Mouse (Mus musculus): ENCODE measurements around the gene Foxn1. TPM values are rescaled to one million over a fixed set of nuclear protein-coding genes. Genes with fewer than 3 reads are reported as not detected.

Gene Foxn1
- polyA plus RNA-seq, 1 experiment from 2014 or later, result not detected

GRCm38 (mm10) chr11:78402062-78402461 lies 15.7 kb upstream of the Foxn1 start:
- Histone ChIP-seq H3K4me1 (ENCODE audit: control insufficient read depth, insufficient read depth, low read length) (no peaks in the 10 kb centered on the region; the same call in 1 of the 2 replicates), H3K9me3 (replicated peaks; ENCODE audit: control insufficient read depth, low read length, poor library complexity, severe bottlenecking) (no peaks in the 10 kb centered on the region), H3K9ac (ENCODE audit: low read depth, low read length) (no peak overlapping the region), H3K27ac (ENCODE audit: low read length) (no peak overlapping the region), H3K36me3 (ENCODE audit: control insufficient read depth, insufficient read depth, low read length) (no peaks in the 10 kb centered on the region), H3K27me3 (ENCODE audit: control insufficient read depth, insufficient read depth, low read depth, low read length) (no peaks in the 10 kb centered on the region), H3K4me2 (ENCODE audit: low read length) (no peak overlapping the region), H3K4me3 (ENCODE audit: low read depth, low read length) (no peak overlapping the region)
- ATAC-seq, result no peak
- 81% methylated on average over 6 of the region's 6 CpGs for WGBS

GRCm38 (mm10) chr11:78401469-78401868 lies 15.1 kb upstream of the Foxn1 start:
- WGBS, result 70% methylated on average over 3 of the region's 3 CpGs
- H3K9me3 ChIP-seq (replicated peaks; ENCODE audit: control insufficient read depth, low read length, poor library complexity, severe bottlenecking), result no peaks in the 10 kb centered on the region
- no peak for ATAC-seq
- no peak overlapping the region for H3K4me2 ChIP-seq (ENCODE audit: low read length)
- H3K4me1 ChIP-seq (ENCODE audit: control insufficient read depth, insufficient read depth, low read length), result no peaks in the 10 kb centered on the region; the same call in 1 of the 2 replicates
- no peaks in the 10 kb centered on the region for H3K36me3 ChIP-seq (ENCODE audit: control insufficient read depth, insufficient read depth, low read length)
- no peak overlapping the region for H3K4me3 ChIP-seq (ENCODE audit: low read depth, low read length)
- H3K9ac ChIP-seq (ENCODE audit: low read depth, low read length), result no peak overlapping the region
- H3K27ac ChIP-seq (ENCODE audit: low read length), result no peak overlapping the region
- H3K27me3 ChIP-seq (ENCODE audit: control insufficient read depth, insufficient read depth, low read depth, low read length), result no peaks in the 10 kb centered on the region

DNA sequence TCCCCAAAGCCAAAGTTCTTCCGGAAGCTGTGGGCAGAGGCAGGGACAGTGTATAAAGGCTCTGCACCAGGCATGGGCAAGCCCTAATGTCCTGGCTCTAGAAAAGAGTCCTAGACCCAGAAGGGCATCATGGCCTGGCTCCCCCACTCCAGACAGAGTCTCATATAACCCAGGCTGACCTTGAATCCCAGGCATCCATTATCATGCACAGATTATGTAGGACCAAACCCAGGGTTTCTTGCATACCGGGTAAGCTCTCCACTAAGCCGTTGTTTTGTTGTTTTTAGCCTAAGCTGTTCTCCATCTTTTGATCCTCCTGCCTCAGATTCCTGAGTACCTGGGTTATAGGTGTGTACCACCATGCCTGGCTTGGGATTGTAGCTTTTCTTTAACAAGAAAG lies 14.6 kb upstream of the Foxn1 start:
- WGBS, result 65% methylated on average over 3 of the region's 3 CpGs
- Histone ChIP-seq H3K4me1 (ENCODE audit: control insufficient read depth, insufficient read depth, low read length) (no peaks in the 10 kb centered on the region; the same call in 1 of the 2 replicates), H3K9me3 (replicated peaks; ENCODE audit: control insufficient read depth, low read length, poor library complexity, severe bottlenecking) (no peaks in the 10 kb centered on the region), H3K4me2 (ENCODE audit: low read length) (no peak overlapping the region), H3K4me3 (ENCODE audit: low read depth, low read length) (no peak overlapping the region), H3K9ac (ENCODE audit: low read depth, low read length) (0 out of 2 replicates have a peak overlapping the region, but pooled peaks have one; percentile 12), H3K27ac (ENCODE audit: low read length) (no peak overlapping the region), H3K36me3 (ENCODE audit: control insufficient read depth, insufficient read depth, low read length) (no peaks in the 10 kb centered on the region), H3K27me3 (ENCODE audit: control insufficient read depth, insufficient read depth, low read depth, low read length) (no peaks in the 10 kb centered on the region)
- ATAC-seq, result no peak

- Histone ChIP-seq H3K27ac (ENCODE audit: low read length) (no peak overlapping the region), H3K4me1 (ENCODE audit: control insufficient read depth, insufficient read depth, low read length) (no peaks in the 10 kb centered on the region; the same call in 1 of the 2 replicates), H3K9me3 (replicated peaks; ENCODE audit: control insufficient read depth, low read length, poor library complexity, severe bottlenecking) (no peaks in the 10 kb centered on the region), H3K4me2 (ENCODE audit: low read length) (no peak overlapping the region), H3K36me3 (ENCODE audit: control insufficient read depth, insufficient read depth, low read length) (no peaks in the 10 kb centered on the region), H3K4me3 (ENCODE audit: low read depth, low read length) (no peak overlapping the region), H3K27me3 (ENCODE audit: control insufficient read depth, insufficient read depth, low read depth, low read length) (no peaks in the 10 kb centered on the region), H3K9ac (ENCODE audit: low read depth, low read length) (no peak overlapping the region)
- no peak; the same call in 1 of the 2 replicates for ATAC-seq
- WGBS, result 16% methylated on average over 8 of the region's 8 CpGs
Observed at GRCm38 (mm10) chr11:78399680-78400079, 13.3 kb upstream of the Foxn1 start.

DNA sequence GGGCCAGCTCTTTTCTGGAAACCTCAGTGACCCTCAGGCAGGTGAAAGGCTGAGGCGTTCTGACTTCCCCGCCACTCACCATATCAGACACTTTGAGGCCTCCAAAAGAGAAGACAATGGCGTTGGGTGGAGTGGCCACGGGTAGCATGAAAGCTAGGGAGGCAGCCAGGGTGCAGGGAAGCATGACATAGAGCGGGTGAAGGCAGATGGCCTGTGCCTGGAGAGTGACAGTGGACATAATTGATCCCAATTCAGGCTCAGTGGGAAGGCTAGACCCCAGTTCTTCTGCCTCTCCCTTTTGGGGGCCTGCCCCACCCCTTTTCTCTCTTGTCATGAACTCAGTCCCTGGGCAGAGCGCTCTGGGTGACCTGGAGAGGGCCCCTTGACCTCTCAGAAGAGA lies 11.9 kb upstream of the Foxn1 start:
- no peaks in the 10 kb centered on the region for H3K27me3 ChIP-seq (ENCODE audit: control insufficient read depth, insufficient read depth, low read depth, low read length)
- ATAC-seq, result no peak
- H3K9ac ChIP-seq (ENCODE audit: low read depth, low read length), result no peak overlapping the region
- H3K4me3 ChIP-seq (ENCODE audit: low read depth, low read length), result no peak overlapping the region
- no peaks in the 10 kb centered on the region for H3K9me3 ChIP-seq (replicated peaks; ENCODE audit: control insufficient read depth, low read length, poor library complexity, severe bottlenecking)
- H3K36me3 ChIP-seq (ENCODE audit: control insufficient read depth, insufficient read depth, low read length), result no peaks in the 10 kb centered on the region
- WGBS, result 61% methylated on average over 6 of the region's 6 CpGs
- H3K4me1 ChIP-seq (ENCODE audit: control insufficient read depth, insufficient read depth, low read length), result no peaks in the 10 kb centered on the region; the same call in 1 of the 2 replicates
- H3K4me2 ChIP-seq (ENCODE audit: low read length), result no peak overlapping the region
- H3K27ac ChIP-seq (ENCODE audit: low read length), result no peak overlapping the region

DNA sequence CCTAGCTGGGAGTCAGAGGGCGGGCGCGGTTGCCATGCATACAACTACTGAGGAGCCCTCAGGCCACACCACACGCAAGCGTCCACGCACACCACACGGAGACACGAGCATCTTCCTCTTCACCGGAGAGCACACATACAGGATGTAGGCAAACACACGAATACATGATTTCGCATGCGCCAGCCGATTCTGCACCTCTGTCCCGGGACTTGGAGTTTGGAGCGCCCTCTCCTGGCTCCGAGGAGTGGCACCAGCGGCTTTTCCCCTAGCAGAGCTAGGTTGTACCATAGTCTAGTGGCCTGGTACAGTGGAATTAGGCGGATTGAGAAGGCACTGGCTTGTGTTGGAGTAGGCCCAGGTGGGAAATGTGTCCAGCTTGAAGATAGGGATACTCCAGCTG lies 11.0 kb upstream of the Foxn1 start:
- 9% methylated on average over 18 of the region's 18 CpGs for WGBS
- H3K36me3 ChIP-seq (ENCODE audit: control insufficient read depth, insufficient read depth, low read length), result no peaks in the 10 kb centered on the region
- H3K4me3 ChIP-seq (ENCODE audit: low read depth, low read length), result 0 out of 2 replicates have a peak overlapping the region, but pooled peaks have one; percentile 6
- ATAC-seq, result 0 out of 2 replicates have a peak, but pooled peaks have one; percentile 11
- H3K27me3 ChIP-seq (ENCODE audit: control insufficient read depth, insufficient read depth, low read depth, low read length), result no peaks in the 10 kb centered on the region
- no peak overlapping the region for H3K27ac ChIP-seq (ENCODE audit: low read length)
- H3K9me3 ChIP-seq (replicated peaks; ENCODE audit: control insufficient read depth, low read length, poor library complexity, severe bottlenecking), result no peaks in the 10 kb centered on the region
- H3K4me1 ChIP-seq (ENCODE audit: control insufficient read depth, insufficient read depth, low read length), result no peaks in the 10 kb centered on the region; the same call in 1 of the 2 replicates
- peak overlapping the region; percentile 47 for H3K4me2 ChIP-seq (ENCODE audit: low read length)
- H3K9ac ChIP-seq (ENCODE audit: low read depth, low read length), result no peak overlapping the region; the same call in 1 of the 2 replicates

- Histone ChIP-seq H3K36me3 (ENCODE audit: control insufficient read depth, insufficient read depth, low read length) (no peaks in the 10 kb centered on the region), H3K4me2 (ENCODE audit: low read length) (peak overlapping the region; percentile 47), H3K4me1 (ENCODE audit: control insufficient read depth, insufficient read depth, low read length) (no peaks in the 10 kb centered on the region; the same call in 1 of the 2 replicates), H3K9ac (ENCODE audit: low read depth, low read length) (no peak overlapping the region; the same call in 1 of the 2 replicates), H3K27me3 (ENCODE audit: control insufficient read depth, insufficient read depth, low read depth, low read length) (no peaks in the 10 kb centered on the region), H3K27ac (ENCODE audit: low read length) (no peak overlapping the region), H3K9me3 (replicated peaks; ENCODE audit: control insufficient read depth, low read length, poor library complexity, severe bottlenecking) (no peaks in the 10 kb centered on the region), H3K4me3 (ENCODE audit: low read depth, low read length) (0 out of 2 replicates have a peak overlapping the region, but pooled peaks have one; percentile 6)
- 32% methylated on average over 11 of the region's 11 CpGs for WGBS
- ATAC-seq, result no peak
Observed at GRCm38 (mm10) chr11:78396950-78397349, 10.6 kb upstream of the Foxn1 start.

GRCm38 (mm10) chr11:78392728-78393127 lies 6.4 kb upstream of the Foxn1 start:
- Histone ChIP-seq H3K27me3 (ENCODE audit: control insufficient read depth, insufficient read depth, low read depth, low read length) (no peaks in the 10 kb centered on the region), H3K9me3 (replicated peaks; ENCODE audit: control insufficient read depth, low read length, poor library complexity, severe bottlenecking) (no peaks in the 10 kb centered on the region), H3K9ac (ENCODE audit: low read depth, low read length) (no peak overlapping the region), H3K4me3 (ENCODE audit: low read depth, low read length) (no peak overlapping the region), H3K4me1 (ENCODE audit: control insufficient read depth, insufficient read depth, low read length) (no peaks in the 10 kb centered on the region; the same call in 1 of the 2 replicates), H3K36me3 (ENCODE audit: control insufficient read depth, insufficient read depth, low read length) (no peaks in the 10 kb centered on the region), H3K27ac (ENCODE audit: low read length) (no peak overlapping the region), H3K4me2 (ENCODE audit: low read length) (no peak overlapping the region)
- no peak for ATAC-seq
- 92% methylated on average over 3 of the region's 3 CpGs for WGBS

- no peak overlapping the region for H3K27ac ChIP-seq (ENCODE audit: low read length)
- no peak for ATAC-seq
Observed at GRCm38 (mm10) chr11:78385776-78386175, 582 bp downstream of the Foxn1 start.

More at GRCm38 (mm10) chr11:78385776-78386175, 582 bp downstream of the Foxn1 start:
- H3K36me3 ChIP-seq (ENCODE audit: control insufficient read depth, insufficient read depth, low read length), result no peaks in the 10 kb centered on the region
- 87% methylated on average over 10 of the region's 10 CpGs for WGBS
- no peak overlapping the region for H3K4me2 ChIP-seq (ENCODE audit: low read length)
- no peak overlapping the region for H3K4me3 ChIP-seq (ENCODE audit: low read depth, low read length)
- no peaks in the 10 kb centered on the region for H3K9me3 ChIP-seq (replicated peaks; ENCODE audit: control insufficient read depth, low read length, poor library complexity, severe bottlenecking)
- H3K4me1 ChIP-seq (ENCODE audit: control insufficient read depth, insufficient read depth, low read length), result no peaks in the 10 kb centered on the region
- H3K27me3 ChIP-seq (ENCODE audit: control insufficient read depth, insufficient read depth, low read depth, low read length), result no peaks in the 10 kb centered on the region
- no peak overlapping the region for H3K9ac ChIP-seq (ENCODE audit: low read depth, low read length)

Measured in midbrain, embryonic 16.5 days (tissue).